Mouse (Mus musculus): ENCODE data around the gene Pth2. TPM values are rescaled to one million over a fixed set of nuclear protein-coding genes. Genes with fewer than 3 reads are reported as not detected.

The Pth2 gene
- total and polyA plus RNA-seq, 3 experiments, result not detected

GRCm38 (mm10) chr7:45174567-45175280 lies 6.1 kb upstream of the Pth2 start:
- Histone ChIP-seq H3K27me3 (ENCODE audit: insufficient read depth, low read length) (peaks cover 64% of the 10 kb centered on the region), H3K4me3 (ENCODE audit: low read depth, low read length) (no peak overlapping the region; the same call in 1 of the 2 replicates), H3K36me3 (replicated peaks) (no peaks in the 10 kb centered on the region), H3K4me1 (ENCODE audit: insufficient read depth, low read depth, low read length) (peaks cover 19% of the 10 kb centered on the region), H3K9me3 (replicated peaks) (peaks cover 14% of the 10 kb centered on the region)
- ATAC-seq (ENCODE audit: extremely low read depth, insufficient number of reproducible peaks, low FRiP score, poor library complexity, severe bottlenecking) (no peak), DNase-seq (ENCODE audit: low spot score) (no peak)
- no peak for TF ChIP-seq GATA2 (IDR thresholded peaks at IDR 0.05; ENCODE audit: borderline replicate concordance, low read depth, low read length)
- no peak for TF ChIP-seq TAL1 (conservative IDR thresholded peaks at IDR 0.05; ENCODE audit: low read depth, low read length)
- no peak for TF ChIP-seq GATA1 (IDR thresholded peaks at IDR 0.05; ENCODE audit: borderline replicate concordance, low read length)

GRCm38 (mm10) chr7:45175398-45175797 lies 5.4 kb upstream of the Pth2 start:
- peaks cover 66% of the 10 kb centered on the region for H3K27me3 ChIP-seq (ENCODE audit: insufficient read depth, low read length)
- peaks cover 19% of the 10 kb centered on the region for H3K4me1 ChIP-seq (ENCODE audit: insufficient read depth, low read depth, low read length)
- H3K36me3 ChIP-seq (replicated peaks), result no peaks in the 10 kb centered on the region
- ATAC-seq (ENCODE audit: extremely low read depth, insufficient number of reproducible peaks, low FRiP score, poor library complexity, severe bottlenecking) (no peak), DNase-seq (ENCODE audit: low spot score) (no peak)
- TF ChIP-seq POLR2AphosphoS5 (IDR thresholded peaks at IDR 0.05; ENCODE audit: insufficient replicate concordance, low read depth, low read length), result no peak
- TF ChIP-seq GATA1 (IDR thresholded peaks at IDR 0.05; ENCODE audit: borderline replicate concordance, low read length), result no peak
- no peak for TF ChIP-seq CTCF (IDR thresholded peaks at IDR 0.05; ENCODE audit: low read depth, low read length)
- no peak for TF ChIP-seq TAL1 (conservative IDR thresholded peaks at IDR 0.05; ENCODE audit: low read depth, low read length)
- no peak for TF ChIP-seq GATA2 (IDR thresholded peaks at IDR 0.05; ENCODE audit: borderline replicate concordance, low read depth, low read length)
- H3K9me3 ChIP-seq (replicated peaks), result peaks cover 8% of the 10 kb centered on the region
- no peak overlapping the region for H3K4me3 ChIP-seq (ENCODE audit: low read depth, low read length)

DNA sequence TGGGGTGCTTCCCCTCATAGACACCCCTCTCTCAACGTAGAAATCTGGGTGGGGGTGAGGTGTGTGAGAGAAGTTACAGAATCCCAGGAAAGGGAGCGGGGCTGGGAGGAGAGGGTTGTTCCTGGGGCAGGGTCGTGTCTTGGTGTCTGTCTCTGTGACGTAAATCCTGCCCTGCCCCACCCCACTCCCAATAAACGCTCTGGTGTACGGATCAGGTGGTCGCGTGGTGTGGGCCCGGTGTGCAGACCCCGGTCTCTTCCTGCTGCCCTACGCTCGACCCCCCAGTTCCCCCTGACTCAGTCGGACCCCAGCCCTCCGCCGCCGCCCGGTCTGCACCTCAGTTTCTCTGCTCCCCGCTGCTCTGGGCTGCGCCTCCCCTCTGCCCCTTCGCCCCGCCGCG lies 4.9 kb upstream of the Pth2 start:
- ATAC-seq (ENCODE audit: extremely low read depth, insufficient number of reproducible peaks, low FRiP score, poor library complexity, severe bottlenecking) (no peak), DNase-seq (ENCODE audit: low spot score) (no peak)
- no peak for TF ChIP-seq CTCF (IDR thresholded peaks at IDR 0.05; ENCODE audit: low read depth, low read length)
- TF ChIP-seq POLR2AphosphoS5 (IDR thresholded peaks at IDR 0.05; ENCODE audit: insufficient replicate concordance, low read depth, low read length), result no peak
- TF ChIP-seq GATA1 (IDR thresholded peaks at IDR 0.05; ENCODE audit: borderline replicate concordance, low read length), result no peak
- TF ChIP-seq TAL1 (conservative IDR thresholded peaks at IDR 0.05; ENCODE audit: low read depth, low read length), result no peak
- TF ChIP-seq GATA2 (IDR thresholded peaks at IDR 0.05; ENCODE audit: borderline replicate concordance, low read depth, low read length), result no peak
- Histone ChIP-seq H3K27me3 (ENCODE audit: insufficient read depth, low read length) (peaks cover 70% of the 10 kb centered on the region), H3K4me3 (ENCODE audit: low read depth, low read length) (no peak overlapping the region), H3K36me3 (replicated peaks) (no peaks in the 10 kb centered on the region), H3K9me3 (replicated peaks) (peaks cover 3% of the 10 kb centered on the region), H3K4me1 (ENCODE audit: insufficient read depth, low read depth, low read length) (peaks cover 19% of the 10 kb centered on the region)

- Histone ChIP-seq H3K9me3 (replicated peaks) (peaks cover 3% of the 10 kb centered on the region), H3K27me3 (ENCODE audit: insufficient read depth, low read length) (peaks cover 75% of the 10 kb centered on the region), H3K36me3 (replicated peaks) (no peaks in the 10 kb centered on the region), H3K4me3 (ENCODE audit: low read depth, low read length) (no peak overlapping the region), H3K4me1 (ENCODE audit: insufficient read depth, low read depth, low read length) (peaks cover 23% of the 10 kb centered on the region)
- TF ChIP-seq CTCF (IDR thresholded peaks at IDR 0.05; ENCODE audit: low read depth, low read length) (no peak), GATA2 (IDR thresholded peaks at IDR 0.05; ENCODE audit: borderline replicate concordance, low read depth, low read length) (no peak), TAL1 (conservative IDR thresholded peaks at IDR 0.05; ENCODE audit: low read depth, low read length) (no peak), POLR2AphosphoS5 (IDR thresholded peaks at IDR 0.05; ENCODE audit: insufficient replicate concordance, low read depth, low read length) (no peak), GATA1 (IDR thresholded peaks at IDR 0.05; ENCODE audit: borderline replicate concordance, low read length) (no peak)
- no peak for DNase-seq (ENCODE audit: low spot score)
- no peak for ATAC-seq (ENCODE audit: extremely low read depth, insufficient number of reproducible peaks, low FRiP score, poor library complexity, severe bottlenecking)
These were observed 4.4 kb upstream of the Pth2 start for GRCm38 (mm10) chr7:45176356-45176755.

DNA sequence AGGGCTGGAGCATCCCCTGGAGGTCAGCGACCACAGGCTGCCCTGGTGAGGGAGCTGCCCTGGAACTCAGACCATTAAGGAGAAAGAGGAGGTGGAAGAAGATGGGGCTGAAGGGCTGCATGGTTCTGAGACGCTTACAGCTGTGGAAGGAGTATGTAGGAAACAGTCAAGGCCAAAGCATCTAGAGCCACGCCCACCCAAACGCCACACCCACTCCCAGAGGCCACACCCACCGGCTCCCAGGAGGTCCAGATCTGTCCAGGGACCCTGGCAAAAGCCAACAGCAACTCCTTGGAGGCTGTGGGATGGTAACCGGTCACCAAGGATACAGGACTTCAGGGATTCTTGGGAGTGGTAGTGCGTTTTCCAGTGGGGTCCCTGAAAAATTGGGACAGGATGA lies 2.2 kb upstream of the Pth2 start:
- no peak overlapping the region for H3K4me3 ChIP-seq (ENCODE audit: low read depth, low read length)
- H3K9me3 ChIP-seq (replicated peaks), result no peaks in the 10 kb centered on the region
- TF ChIP-seq CTCF (IDR thresholded peaks at IDR 0.05; ENCODE audit: low read depth, low read length) (no peak), GATA2 (IDR thresholded peaks at IDR 0.05; ENCODE audit: borderline replicate concordance, low read depth, low read length) (no peak), GATA1 (IDR thresholded peaks at IDR 0.05; ENCODE audit: borderline replicate concordance, low read length) (no peak), TAL1 (conservative IDR thresholded peaks at IDR 0.05; ENCODE audit: low read depth, low read length) (no peak), POLR2AphosphoS5 (IDR thresholded peaks at IDR 0.05; ENCODE audit: insufficient replicate concordance, low read depth, low read length) (no peak)
- no peak for ATAC-seq (ENCODE audit: extremely low read depth, insufficient number of reproducible peaks, low FRiP score, poor library complexity, severe bottlenecking)
- H3K4me1 ChIP-seq (ENCODE audit: insufficient read depth, low read depth, low read length), result peaks cover 35% of the 10 kb centered on the region
- DNase-seq (ENCODE audit: low spot score), result no peak
- no peaks in the 10 kb centered on the region for H3K36me3 ChIP-seq (replicated peaks)
- peaks cover 84% of the 10 kb centered on the region for H3K27me3 ChIP-seq (ENCODE audit: insufficient read depth, low read length)

DNA sequence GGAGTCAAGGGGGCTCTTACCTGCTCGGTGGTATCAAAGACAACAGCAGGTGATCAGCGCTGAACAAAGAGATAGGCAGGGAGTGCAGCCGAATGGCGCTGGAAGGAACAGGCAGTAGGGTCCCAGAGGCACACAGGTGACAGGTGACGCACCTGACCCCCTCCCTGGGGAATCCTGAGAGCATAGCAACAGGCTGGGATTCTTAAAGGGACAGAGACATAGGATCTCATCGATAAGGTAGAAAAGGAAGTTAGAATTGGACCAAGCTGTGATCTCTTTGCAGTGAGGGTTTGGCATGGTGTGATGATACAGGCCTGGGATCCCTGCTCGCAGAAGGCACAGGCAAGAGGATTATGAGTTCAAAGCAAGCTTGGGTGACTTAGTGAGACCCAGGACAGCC lies 1.3 kb upstream of the Pth2 start, which contains the start of gene Gfy:
TSS of gene Gfy (minus strand) at position 101 of the 400 bp plus-strand sequence.
- peaks cover 33% of the 10 kb centered on the region for H3K4me1 ChIP-seq (ENCODE audit: insufficient read depth, low read depth, low read length)
- H3K36me3 ChIP-seq (replicated peaks), result no peaks in the 10 kb centered on the region
- TF ChIP-seq TAL1 (conservative IDR thresholded peaks at IDR 0.05; ENCODE audit: low read depth, low read length) (no peak), POLR2AphosphoS5 (IDR thresholded peaks at IDR 0.05; ENCODE audit: insufficient replicate concordance, low read depth, low read length) (no peak), CTCF (IDR thresholded peaks at IDR 0.05; ENCODE audit: low read depth, low read length) (no peak), GATA2 (IDR thresholded peaks at IDR 0.05; ENCODE audit: borderline replicate concordance, low read depth, low read length) (no peak), GATA1 (IDR thresholded peaks at IDR 0.05; ENCODE audit: borderline replicate concordance, low read length) (no peak)
- DNase-seq (ENCODE audit: low spot score), result no peak
- no peak for ATAC-seq (ENCODE audit: extremely low read depth, insufficient number of reproducible peaks, low FRiP score, poor library complexity, severe bottlenecking)
- H3K4me3 ChIP-seq (ENCODE audit: low read depth, low read length), result no peak within 1 kb of the TSS
- H3K27me3 ChIP-seq (ENCODE audit: insufficient read depth, low read length), result peaks cover 90% of the 10 kb centered on the region
- H3K9me3 ChIP-seq (replicated peaks), result no peaks in the 10 kb centered on the region

Data from G1E (cell line).